Mouse (Mus musculus): ENCODE measurements around the gene Wsb1. TPM values are rescaled to one million over a fixed set of nuclear protein-coding genes. Genes with fewer than 3 reads are reported as not detected.
A peak's percentile ranks its signal among the peaks of the same experiment; 100 is the strongest.
"Not testable (repeated sequence)": the region's sequence is repeated elsewhere in the genome, so short reads cannot be mapped to it uniquely, and the experiment has no call there.

The Wsb1 gene
- polyA plus RNA-seq (2015; fragmentation: Nextera tagmentation; extraction: Ambion mirVana) = 505 and 535 TPM in 2 replicates

- 2% methylated on average over 50 of the region's 50 CpGs for WGBS
- peak; percentile 96 for ATAC-seq
These were observed at the start of gene Wsb1 for GRCm38 (mm10) chr11:79254391-79255098. Wsb1 (minus strand) TSS chr11:79254671.

GRCm38 (mm10) chr11:79304245-79304644, 49.8 kb upstream of the Wsb1 start:
- H3K27me3 ChIP-seq (replicated peaks; ENCODE audit: control insufficient read depth, insufficient read depth, low read length); H3K9ac ChIP-seq (replicated peaks; ENCODE audit: low read depth, low read length); ATAC-seq; H3K4me3 ChIP-seq (replicated peaks; ENCODE audit: low read length); H3K27ac ChIP-seq (ENCODE audit: low read length); H3K9me3 ChIP-seq (ENCODE audit: control insufficient read depth, low read length); H3K36me3 ChIP-seq (ENCODE audit: control insufficient read depth, insufficient read depth); H3K4me2 ChIP-seq (ENCODE audit: low read length): not testable (repeated sequence)
- 90% methylated on average over 4 of the region's 4 CpGs for WGBS
- H3K4me1 ChIP-seq (replicated peaks; ENCODE audit: control insufficient read depth, insufficient read depth, low read length) = peaks cover 11% of the 10 kb centered on the region

More at GRCm38 (mm10) chr11:79254391-79255098, at the start of gene Wsb1:
- H3K27me3 ChIP-seq (replicated peaks; ENCODE audit: control insufficient read depth, insufficient read depth, low read length) = no peaks in the 10 kb centered on the region
- H3K4me1 ChIP-seq (replicated peaks; ENCODE audit: control insufficient read depth, insufficient read depth, low read length) = peaks cover 17% of the 10 kb centered on the region
- peak within 1 kb of the TSS; percentile 94 for H3K27ac ChIP-seq (ENCODE audit: low read length)
- peak within 1 kb of the TSS; percentile 88 for H3K9ac ChIP-seq (replicated peaks; ENCODE audit: low read depth, low read length)
- peak within 1 kb of the TSS; percentile 82 for H3K4me3 ChIP-seq (replicated peaks; ENCODE audit: low read length)
- no peaks in the 10 kb centered on the region for H3K9me3 ChIP-seq (ENCODE audit: control insufficient read depth, low read length)
- peaks cover 2% of the 10 kb centered on the region; the same call in 1 of the 2 replicates for H3K36me3 ChIP-seq (ENCODE audit: control insufficient read depth, insufficient read depth)
- peak within 1 kb of the TSS; percentile 93 for H3K4me2 ChIP-seq (ENCODE audit: low read length)

DNA sequence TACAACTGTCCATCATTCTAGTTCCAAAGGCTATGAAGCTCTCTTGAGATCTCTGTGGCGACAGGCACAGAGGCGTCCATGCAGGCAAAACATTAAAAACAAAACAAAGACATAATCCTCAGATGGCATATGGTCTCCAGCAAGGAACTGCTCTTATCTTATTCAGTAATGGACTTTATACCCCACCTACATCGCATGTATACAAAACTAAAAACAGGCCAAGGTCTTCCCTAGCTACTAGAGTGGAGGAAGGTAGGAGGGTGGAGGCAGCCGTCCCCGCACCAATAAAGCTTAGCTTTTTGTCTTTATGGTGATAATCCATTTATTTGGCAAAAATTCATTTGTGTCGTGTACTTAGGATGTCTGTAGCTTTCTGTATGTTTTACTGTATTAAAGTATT, 48.6 kb upstream of the Wsb1 start:
- Histone ChIP-seq H3K4me1 (replicated peaks; ENCODE audit: control insufficient read depth, insufficient read depth, low read length) (peaks cover 11% of the 10 kb centered on the region), H3K9me3 (ENCODE audit: control insufficient read depth, low read length) (no peaks in the 10 kb centered on the region), H3K4me2 (ENCODE audit: low read length) (no peak overlapping the region), H3K27ac (ENCODE audit: low read length) (no peak overlapping the region), H3K4me3 (replicated peaks; ENCODE audit: low read length) (no peak overlapping the region), H3K27me3 (replicated peaks; ENCODE audit: control insufficient read depth, insufficient read depth, low read length) (0 out of 2 replicates have a peak, but pooled peaks cover 2% of the 10 kb centered on the region), H3K9ac (replicated peaks; ENCODE audit: low read depth, low read length) (no peak overlapping the region), H3K36me3 (ENCODE audit: control insufficient read depth, insufficient read depth) (no peaks in the 10 kb centered on the region)
- no peak for ATAC-seq
- 77% methylated on average over 6 of the region's 6 CpGs for WGBS

DNA sequence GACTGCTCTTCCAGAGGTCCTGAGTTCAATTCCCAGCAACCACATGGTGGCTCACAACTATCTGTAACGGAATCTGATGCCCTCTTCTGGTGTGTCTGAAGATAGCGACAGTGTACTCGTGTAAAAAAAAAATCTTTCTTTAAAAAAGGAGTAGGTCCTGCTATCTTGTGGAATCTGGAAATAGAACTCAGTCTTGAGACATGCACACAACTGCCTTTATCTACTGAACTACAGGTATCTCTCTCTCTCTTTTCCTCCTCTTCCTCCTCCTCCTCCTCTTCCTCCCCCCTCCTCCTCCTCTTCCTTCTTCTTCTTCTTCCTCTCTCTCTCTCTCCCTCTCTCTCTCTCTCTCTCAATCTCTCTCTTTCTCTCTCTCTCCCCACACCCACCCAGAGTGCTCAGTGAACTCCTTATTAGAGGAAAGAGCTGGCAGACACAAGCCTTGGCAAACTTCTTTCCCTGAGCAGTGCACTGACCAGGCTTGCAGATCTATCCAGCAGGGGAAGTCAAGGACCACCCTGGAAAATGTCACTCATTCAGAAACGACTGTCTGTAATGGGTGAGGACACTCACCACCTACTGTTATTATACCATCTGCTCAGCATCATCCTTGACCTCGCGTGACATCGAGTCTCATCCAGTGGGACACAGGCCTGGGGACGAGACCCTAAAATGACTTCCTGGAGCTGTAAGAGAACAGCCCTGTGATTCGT, 45.4 kb upstream of the Wsb1 start:
- 85% methylated on average over 9 of the region's 9 CpGs for WGBS
- no peak overlapping the region for H3K27ac ChIP-seq (ENCODE audit: low read length)
- no peak for ATAC-seq
- no peak overlapping the region for H3K4me3 ChIP-seq (replicated peaks; ENCODE audit: low read length)
- H3K9me3 ChIP-seq (ENCODE audit: control insufficient read depth, low read length) = no peaks in the 10 kb centered on the region
- no peak overlapping the region for H3K9ac ChIP-seq (replicated peaks; ENCODE audit: low read depth, low read length)
- H3K4me2 ChIP-seq (ENCODE audit: low read length) = no peak overlapping the region
- H3K27me3 ChIP-seq (replicated peaks; ENCODE audit: control insufficient read depth, insufficient read depth, low read length) = no peaks in the 10 kb centered on the region
- H3K36me3 ChIP-seq (ENCODE audit: control insufficient read depth, insufficient read depth) = no peaks in the 10 kb centered on the region
- H3K4me1 ChIP-seq (replicated peaks; ENCODE audit: control insufficient read depth, insufficient read depth, low read length) = no peaks in the 10 kb centered on the region

DNA sequence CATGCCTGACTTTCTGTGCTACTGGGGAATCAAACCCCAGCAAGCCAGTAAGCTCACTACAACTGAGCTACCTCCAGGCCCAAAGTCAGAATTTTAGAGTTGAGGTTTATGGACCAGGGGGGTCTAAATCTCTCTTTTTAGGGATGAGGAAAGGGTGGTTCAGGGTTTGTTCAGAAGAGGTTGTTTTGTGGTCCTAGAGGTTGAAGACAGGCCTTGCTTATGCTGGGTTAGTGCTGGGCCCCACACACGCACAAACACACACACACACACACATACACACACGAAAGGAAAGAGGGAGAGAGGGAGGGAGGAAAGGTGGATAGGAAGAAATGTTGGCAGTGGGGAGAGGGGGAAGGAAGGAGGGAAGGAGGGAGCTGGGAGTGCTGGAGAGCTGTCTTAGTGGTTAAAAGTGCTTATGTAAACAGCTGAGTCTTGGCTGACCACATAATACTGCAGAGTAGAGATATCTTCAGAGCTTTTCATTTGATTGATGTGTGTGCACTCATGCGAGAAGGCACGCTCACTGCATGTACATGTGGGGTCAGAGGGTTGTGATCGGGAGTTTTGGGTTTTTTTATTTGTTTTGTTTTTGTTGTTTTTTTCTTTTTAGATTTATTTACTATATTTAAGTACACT, 42.5 kb upstream of the Wsb1 start, which contains the start of gene Gm9964:
Gene Gm9964, minus strand, starts transcription at position 51 of the 636 bp plus-strand sequence.
- H3K9ac ChIP-seq (replicated peaks; ENCODE audit: low read depth, low read length) = no peak within 1 kb of the TSS
- H3K9me3 ChIP-seq (ENCODE audit: control insufficient read depth, low read length) = no peaks in the 10 kb centered on the region
- no peak for ATAC-seq
- no peaks in the 10 kb centered on the region for H3K4me1 ChIP-seq (replicated peaks; ENCODE audit: control insufficient read depth, insufficient read depth, low read length)
- H3K4me2 ChIP-seq (ENCODE audit: low read length) = no peak within 1 kb of the TSS
- WGBS = 86% methylated on average over 5 of the region's 5 CpGs
- no peaks in the 10 kb centered on the region for H3K27me3 ChIP-seq (replicated peaks; ENCODE audit: control insufficient read depth, insufficient read depth, low read length)
- H3K4me3 ChIP-seq (replicated peaks; ENCODE audit: low read length) = no peak within 1 kb of the TSS
- H3K27ac ChIP-seq (ENCODE audit: low read length) = no peak within 1 kb of the TSS
- no peaks in the 10 kb centered on the region for H3K36me3 ChIP-seq (ENCODE audit: control insufficient read depth, insufficient read depth)

DNA sequence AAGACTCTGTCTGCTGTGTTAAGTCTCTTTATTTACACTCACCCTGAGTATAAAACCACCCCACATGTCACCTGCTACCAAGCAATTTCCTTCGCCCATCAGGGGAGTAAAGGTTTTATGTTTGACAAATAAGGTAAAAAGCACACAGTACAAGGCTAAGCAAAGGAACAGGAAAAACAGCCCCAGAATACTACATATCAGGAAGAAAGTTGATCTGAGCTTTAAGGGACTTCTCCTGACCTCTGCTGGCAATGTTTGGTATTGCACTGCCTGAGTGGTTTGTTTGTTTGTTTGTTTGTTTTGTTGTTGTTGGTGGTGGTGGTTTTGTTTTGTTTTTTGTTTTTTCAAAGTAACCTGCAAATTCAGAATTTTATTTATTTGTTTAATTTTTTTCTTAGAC, 41.7 kb upstream of the Wsb1 start:
- H3K4me1 ChIP-seq (replicated peaks; ENCODE audit: control insufficient read depth, insufficient read depth, low read length) = no peaks in the 10 kb centered on the region
- H3K4me3 ChIP-seq (replicated peaks; ENCODE audit: low read length) = no peak overlapping the region
- no peak overlapping the region for H3K9ac ChIP-seq (replicated peaks; ENCODE audit: low read depth, low read length)
- no peaks in the 10 kb centered on the region for H3K9me3 ChIP-seq (ENCODE audit: control insufficient read depth, low read length)
- no peak overlapping the region for H3K27ac ChIP-seq (ENCODE audit: low read length)
- ATAC-seq = no peak
- no peaks in the 10 kb centered on the region for H3K36me3 ChIP-seq (ENCODE audit: control insufficient read depth, insufficient read depth)
- 39% methylated on average over 1 of the region's 1 CpGs for WGBS
- no peaks in the 10 kb centered on the region for H3K27me3 ChIP-seq (replicated peaks; ENCODE audit: control insufficient read depth, insufficient read depth, low read length)
- no peak overlapping the region for H3K4me2 ChIP-seq (ENCODE audit: low read length)

DNA sequence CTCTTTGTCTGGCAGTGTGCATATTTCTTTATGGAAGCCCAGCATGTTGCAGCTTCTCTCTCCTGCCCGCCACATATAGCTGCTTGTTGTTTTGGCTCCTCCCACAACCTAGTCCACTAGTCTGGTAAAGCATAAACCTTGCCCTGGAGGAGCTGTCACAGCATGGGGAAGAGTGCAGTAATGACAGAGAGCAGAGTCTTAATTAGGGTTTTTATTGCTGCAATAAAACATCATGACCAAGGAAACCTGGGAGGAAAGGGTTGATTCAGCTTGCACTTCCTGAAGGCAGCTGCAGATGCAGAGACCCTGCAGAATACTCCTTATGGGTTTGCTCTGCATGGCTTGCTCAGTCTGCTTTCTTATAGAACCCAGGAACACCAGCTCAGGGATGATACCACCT, 39.5 kb upstream of the Wsb1 start:
- Histone ChIP-seq H3K27ac (ENCODE audit: low read length) (no peak overlapping the region), H3K9ac (replicated peaks; ENCODE audit: low read depth, low read length) (no peak overlapping the region), H3K4me2 (ENCODE audit: low read length) (no peak overlapping the region), H3K27me3 (replicated peaks; ENCODE audit: control insufficient read depth, insufficient read depth, low read length) (no peaks in the 10 kb centered on the region), H3K4me1 (replicated peaks; ENCODE audit: control insufficient read depth, insufficient read depth, low read length) (no peaks in the 10 kb centered on the region), H3K36me3 (ENCODE audit: control insufficient read depth, insufficient read depth) (no peaks in the 10 kb centered on the region), H3K4me3 (replicated peaks; ENCODE audit: low read length) (no peak overlapping the region), H3K9me3 (ENCODE audit: control insufficient read depth, low read length) (no peaks in the 10 kb centered on the region)
- WGBS = 57% methylated on average over 1 of the region's 1 CpGs
- ATAC-seq = no peak

GRCm38 (mm10) chr11:79293025-79293424, 38.6 kb upstream of the Wsb1 start:
- H3K4me1 ChIP-seq (replicated peaks; ENCODE audit: control insufficient read depth, insufficient read depth, low read length) = no peaks in the 10 kb centered on the region
- no peaks in the 10 kb centered on the region for H3K27me3 ChIP-seq (replicated peaks; ENCODE audit: control insufficient read depth, insufficient read depth, low read length)
- no peak for ATAC-seq
- no peaks in the 10 kb centered on the region for H3K9me3 ChIP-seq (ENCODE audit: control insufficient read depth, low read length)
- no peak overlapping the region for H3K27ac ChIP-seq (ENCODE audit: low read length)
- H3K9ac ChIP-seq (replicated peaks; ENCODE audit: low read depth, low read length) = no peak overlapping the region
- no peaks in the 10 kb centered on the region for H3K36me3 ChIP-seq (ENCODE audit: control insufficient read depth, insufficient read depth)
- WGBS = 92% methylated on average over 3 of the region's 3 CpGs
- H3K4me2 ChIP-seq (ENCODE audit: low read length) = no peak overlapping the region
- H3K4me3 ChIP-seq (replicated peaks; ENCODE audit: low read length) = no peak overlapping the region

- Histone ChIP-seq H3K4me2 (ENCODE audit: low read length) (no peak overlapping the region), H3K36me3 (ENCODE audit: control insufficient read depth, insufficient read depth) (no peaks in the 10 kb centered on the region), H3K4me1 (replicated peaks; ENCODE audit: control insufficient read depth, insufficient read depth, low read length) (no peaks in the 10 kb centered on the region), H3K9ac (replicated peaks; ENCODE audit: low read depth, low read length) (no peak overlapping the region), H3K27me3 (replicated peaks; ENCODE audit: control insufficient read depth, insufficient read depth, low read length) (no peaks in the 10 kb centered on the region), H3K4me3 (replicated peaks; ENCODE audit: low read length) (no peak overlapping the region), H3K9me3 (ENCODE audit: control insufficient read depth, low read length) (no peaks in the 10 kb centered on the region), H3K27ac (ENCODE audit: low read length) (no peak overlapping the region)
- ATAC-seq = no peak
- WGBS = 73% methylated on average over 3 of the region's 3 CpGs
These were observed 37.7 kb upstream of the Wsb1 start for GRCm38 (mm10) chr11:79292130-79292529.

Data from forebrain, embryonic 16.5 days (tissue).